Mouse (Mus musculus) forelimb bud, embryonic 11.5 days (tissue): ENCODE measurements at regions not wholly inside any gene's neighbourhood (a gene's known extent, or its start where the extent isn't known, plus 50 kb on each side); places are given as distances from the start of the nearest gene placed in this dataset.

Experiments used
- DNase-seq: peaks from one replicate; pipeline ENCODE4 v3.0.0-alpha.2; 2012; ENCODE audit warnings: low read depth, low spot score

DNA sequence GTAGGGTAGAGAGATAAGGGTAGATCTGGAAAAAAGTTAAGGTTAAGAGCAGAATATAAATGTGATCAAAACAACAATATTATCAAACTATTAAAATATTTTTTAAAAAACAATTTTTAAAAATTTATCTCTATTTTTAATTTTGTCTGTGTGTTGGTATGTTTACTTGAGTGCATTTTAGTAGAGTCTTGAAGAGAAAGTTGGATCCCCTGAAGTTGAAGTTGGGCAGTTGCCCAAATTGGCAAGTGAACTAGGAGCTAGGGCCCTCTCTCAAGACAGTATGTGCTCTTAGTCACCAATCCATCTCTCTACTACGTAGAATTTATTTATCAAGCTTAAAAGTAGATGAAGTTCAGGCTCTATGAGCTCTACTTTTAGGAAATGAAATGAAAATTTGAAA lies 59.9 kb downstream of the Adamts1 start:
- DNase-seq, result no peak

DNA sequence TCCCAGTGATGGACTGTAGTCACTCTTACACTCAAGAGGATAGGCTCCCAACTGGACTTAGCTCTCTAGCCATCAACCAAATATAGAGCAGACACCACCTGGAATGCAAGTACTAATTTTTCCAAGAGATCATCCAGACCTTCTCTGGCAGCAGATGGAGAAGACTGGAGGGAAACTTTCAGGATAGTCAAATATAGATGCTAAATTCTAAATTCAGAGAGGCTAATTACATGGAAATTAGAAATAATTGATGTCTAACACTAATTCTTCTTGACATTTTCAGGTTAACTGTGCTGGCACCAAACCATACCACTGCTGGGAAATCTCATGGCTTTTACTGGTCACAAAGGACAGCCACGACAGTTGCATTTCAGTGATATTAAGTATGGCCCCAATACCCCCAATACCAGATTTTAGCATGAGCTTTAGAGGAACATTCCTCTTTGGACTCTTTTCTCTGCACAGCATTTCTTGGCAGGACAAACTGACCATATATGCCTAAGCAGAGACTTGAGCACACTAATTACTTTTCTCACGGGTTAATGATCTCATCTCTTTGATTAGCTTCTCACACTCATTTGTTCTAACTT lies 64.2 kb downstream of the Adamts1 start:
- no peak for DNase-seq

DNA sequence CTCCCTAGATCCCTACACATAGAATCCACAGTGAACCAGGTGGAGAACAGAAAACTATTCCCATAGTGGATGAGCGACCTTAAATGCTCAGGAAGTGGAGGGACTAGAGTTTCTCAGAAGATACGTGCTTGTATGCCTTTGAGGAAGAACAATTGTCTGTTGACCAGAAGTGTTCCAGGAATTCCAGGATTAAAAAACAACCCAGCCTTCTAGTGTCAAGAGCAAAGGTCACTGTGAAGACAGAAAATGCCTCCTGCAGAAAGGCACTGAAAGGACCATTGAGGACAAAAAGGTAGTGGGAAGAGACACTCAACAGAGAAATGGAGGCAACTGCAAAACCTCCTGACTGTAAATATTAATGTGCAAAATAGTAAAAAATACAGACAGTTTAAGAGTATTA lies 74.9 kb downstream of the Adamts1 start:
- no peak for DNase-seq

DNA sequence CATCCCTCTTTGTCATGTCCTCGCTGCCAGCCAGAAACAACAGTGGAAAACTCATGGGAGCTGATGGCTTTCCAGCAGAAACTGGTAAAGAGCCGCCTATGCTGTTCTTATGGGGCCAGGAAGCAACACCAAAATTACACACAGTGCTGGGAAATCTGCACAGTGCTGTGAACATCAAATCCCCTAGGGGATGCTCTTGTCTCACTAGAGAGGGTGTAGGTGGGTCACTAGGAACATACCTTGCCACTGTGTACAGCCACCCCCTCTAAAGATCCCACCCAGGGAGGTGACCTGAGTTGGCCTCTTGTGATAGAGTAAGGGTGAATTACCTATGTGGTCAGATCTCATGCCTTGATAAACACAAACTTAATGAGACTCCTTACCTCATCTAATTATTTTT lies 80.9 kb downstream of the Adamts1 start:
- no peak for DNase-seq

DNA sequence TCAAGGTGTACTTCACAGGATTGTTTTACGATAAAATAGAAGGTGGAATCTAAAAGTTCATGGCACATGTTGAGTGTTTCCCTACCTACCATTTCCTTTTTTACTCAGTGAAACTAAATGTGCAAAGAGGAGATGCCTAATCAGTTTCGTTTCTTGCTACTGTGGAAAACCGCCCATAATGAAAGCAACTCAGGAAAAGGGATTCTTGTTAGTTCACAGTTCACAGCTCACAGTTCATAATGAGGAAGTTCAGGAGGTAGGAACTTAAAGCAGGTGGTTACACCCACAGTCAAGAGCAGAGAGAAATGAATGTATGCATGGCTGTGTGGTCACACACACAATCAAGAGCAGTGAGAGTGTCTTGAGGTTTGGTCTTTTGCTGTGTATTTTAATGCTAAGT lies 90.6 kb downstream of the Adamts1 start:
- no peak for DNase-seq

DNA sequence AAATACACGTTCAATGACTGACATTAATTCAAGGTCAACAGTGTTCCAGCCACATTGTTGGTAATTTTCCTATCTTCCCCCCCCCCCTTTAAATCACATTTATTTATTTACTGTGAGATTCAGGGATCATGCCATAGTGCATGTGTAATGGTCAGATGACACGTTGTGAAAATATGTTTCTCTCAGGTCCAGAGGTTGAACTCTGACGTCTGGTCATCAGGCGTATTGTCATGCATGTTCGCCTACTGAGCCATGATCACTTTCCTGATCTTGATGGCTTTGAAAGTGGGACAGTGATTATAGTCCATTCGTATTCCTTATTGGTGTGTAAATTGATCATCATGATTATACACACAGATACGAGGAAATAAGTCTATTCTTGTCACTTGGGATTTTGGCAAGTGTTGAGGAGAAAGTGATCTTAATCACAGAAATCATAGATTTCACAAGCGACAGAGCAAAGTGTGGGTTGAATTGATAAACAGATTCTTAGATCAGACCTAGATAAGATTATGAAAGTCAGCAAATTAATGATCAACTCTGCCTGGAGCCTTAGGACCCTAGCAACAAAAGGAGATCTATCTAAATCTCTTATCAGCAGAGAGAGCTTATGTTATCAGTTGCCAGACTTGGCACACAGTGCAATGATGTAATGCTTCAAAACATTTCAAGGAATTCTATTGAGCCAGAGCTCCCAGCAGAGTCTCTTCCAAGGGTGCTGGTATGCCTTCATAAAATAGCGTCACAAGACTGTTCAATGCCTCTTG lies 98.5 kb downstream of the Adamts1 start:
- no peak for DNase-seq

DNA sequence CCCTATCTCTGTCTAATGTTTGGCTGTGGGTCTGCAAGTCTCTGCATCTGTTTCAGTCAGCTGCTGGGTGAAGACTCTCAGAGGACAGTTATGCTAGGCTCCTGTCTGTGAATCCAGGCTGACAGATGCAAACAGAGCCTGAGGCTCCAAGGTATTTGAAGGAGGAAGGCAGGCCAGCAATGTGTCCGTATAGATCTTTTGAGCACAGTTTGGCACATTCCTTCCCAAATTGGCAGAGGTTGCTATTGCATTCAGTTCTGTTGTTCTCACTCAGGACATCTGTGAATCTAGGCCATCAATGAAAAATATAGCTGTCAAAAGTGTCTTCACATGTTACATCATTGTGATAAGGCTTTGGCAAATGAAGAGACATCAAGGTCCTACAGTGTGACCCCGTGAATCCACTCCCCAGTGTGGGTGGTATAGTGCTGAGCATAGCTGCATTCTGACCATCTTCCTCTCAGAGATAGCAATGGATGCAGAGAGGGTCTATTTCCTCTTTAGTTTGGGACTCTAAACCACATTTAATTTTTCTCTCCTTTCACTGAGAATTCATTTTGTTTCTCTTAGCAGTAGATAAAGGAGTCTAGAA lies 99.9 kb downstream of the Adamts1 start:
- DNase-seq, result no peak

DNA sequence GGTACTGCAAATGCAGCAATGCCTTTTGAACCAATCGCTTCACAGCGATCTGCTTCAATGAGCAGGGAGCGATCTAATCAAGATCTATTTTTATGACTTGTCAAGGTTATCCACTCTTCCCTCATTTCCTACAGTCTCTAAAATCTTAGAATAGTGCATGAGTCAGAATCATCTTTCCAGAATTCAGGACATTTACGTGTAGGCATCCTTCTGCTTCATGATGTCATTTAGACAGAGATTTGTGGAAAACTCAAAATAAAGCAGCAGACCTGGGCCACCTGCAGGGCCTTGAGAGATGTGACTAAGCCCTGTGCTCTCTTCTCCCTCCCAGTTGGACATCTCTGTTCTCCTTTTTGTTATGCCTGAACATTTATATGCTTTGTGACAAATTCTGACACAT lies 103.6 kb downstream of the Adamts1 start:
- DNase-seq, result no peak

DNA sequence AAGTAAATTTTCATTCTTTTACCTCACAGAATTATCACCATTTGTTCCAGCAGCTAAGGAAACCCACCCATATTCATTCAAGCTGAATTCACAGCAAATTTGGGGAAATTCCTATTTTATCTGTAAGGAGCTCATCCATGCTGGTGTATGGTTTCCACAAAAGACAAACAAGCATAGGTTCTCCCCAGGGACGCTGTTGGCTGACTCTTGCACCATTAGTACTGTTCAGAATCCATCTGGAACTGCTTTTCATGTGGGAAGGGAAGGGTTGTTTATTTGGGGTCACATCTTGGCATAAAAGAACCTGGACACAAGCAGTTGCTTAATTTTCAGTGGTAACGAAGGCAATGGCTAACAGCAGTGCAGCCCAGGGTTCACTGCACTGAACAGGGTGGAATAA lies 120.2 kb downstream of the Adamts1 start:
- DNase-seq, result no peak

DNA sequence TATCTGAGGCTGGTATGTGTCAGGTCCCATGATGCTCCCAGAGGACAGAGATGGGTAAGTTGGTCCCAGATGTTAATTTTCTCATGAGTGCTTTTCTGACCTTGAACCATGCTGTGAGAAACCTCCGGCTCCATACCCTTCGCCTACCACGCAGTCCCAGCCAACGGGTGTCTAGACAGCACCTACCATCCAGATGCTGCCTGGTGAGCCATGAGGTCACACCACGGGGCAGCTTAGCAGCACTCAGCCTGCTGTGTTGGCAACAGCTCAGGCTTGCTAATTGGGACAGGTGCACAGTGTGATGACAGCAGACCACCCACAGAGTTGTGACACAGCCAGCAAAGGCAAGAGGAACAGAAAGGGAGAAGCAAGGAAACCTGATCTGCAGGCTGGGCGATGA lies 122.6 kb downstream of the Adamts1 start:
- DNase-seq, result peak; percentile 43

DNA sequence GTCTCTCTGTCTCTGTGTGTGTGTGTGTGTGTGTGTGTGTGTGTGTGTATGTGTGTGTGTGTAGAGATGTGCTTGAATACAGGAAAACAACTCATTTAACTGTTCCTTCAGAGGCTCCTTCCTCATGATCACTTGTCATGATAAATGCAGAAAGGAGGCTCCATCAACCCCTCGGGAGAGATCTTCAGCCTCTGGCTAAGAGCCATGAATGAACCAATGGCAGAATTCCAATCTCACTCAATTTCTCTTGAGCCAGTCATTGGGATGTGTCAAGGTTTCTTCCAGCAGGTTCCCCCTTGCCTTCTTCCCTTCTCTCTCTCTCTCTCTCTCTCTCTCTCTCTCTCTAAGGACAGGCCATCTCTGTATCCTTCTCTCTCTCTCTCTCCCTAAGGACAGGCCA lies 124.1 kb downstream of the Adamts1 start:
- no peak for DNase-seq

DNA sequence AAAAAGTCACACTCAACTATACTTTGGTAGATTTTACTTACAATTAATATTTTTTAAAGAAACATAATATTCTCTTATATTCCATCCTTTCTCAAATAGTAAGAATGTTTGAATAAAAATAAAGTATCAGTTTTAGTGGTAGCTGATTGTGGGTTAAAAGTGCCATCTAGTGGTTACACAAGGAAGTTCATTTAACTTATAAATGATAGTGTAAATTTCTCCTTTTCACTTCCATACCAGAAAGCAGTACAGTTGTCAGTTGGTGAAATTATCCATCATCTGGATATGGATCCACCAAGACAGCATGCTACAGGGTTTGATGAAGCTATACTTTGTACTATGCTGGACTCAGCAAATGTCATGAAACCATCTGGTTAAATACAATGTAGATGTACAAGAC lies 124.7 kb downstream of the Adamts1 start:
- DNase-seq, result peak; percentile 24

DNA sequence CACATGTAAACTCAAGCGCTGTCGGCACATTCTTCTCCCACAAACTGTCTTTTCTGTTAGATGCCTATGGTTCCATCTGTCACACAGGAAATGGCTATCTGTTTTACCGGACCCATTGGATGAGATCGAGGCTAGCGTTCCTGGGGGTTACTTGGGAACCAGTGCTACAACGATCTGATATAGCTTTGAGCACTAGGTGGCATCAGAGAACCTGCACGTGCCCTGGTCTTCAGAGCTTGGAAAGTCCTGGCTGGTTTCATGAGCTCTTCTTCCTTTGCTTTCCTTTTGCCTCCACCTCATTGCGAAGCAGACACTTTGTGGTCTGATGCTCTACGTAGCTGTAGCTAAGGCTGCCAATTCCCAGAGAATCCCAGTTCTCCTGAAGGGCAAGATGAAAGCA lies 123.8 kb upstream of the Cyyr1 start:
- peak; percentile 48 for DNase-seq

DNA sequence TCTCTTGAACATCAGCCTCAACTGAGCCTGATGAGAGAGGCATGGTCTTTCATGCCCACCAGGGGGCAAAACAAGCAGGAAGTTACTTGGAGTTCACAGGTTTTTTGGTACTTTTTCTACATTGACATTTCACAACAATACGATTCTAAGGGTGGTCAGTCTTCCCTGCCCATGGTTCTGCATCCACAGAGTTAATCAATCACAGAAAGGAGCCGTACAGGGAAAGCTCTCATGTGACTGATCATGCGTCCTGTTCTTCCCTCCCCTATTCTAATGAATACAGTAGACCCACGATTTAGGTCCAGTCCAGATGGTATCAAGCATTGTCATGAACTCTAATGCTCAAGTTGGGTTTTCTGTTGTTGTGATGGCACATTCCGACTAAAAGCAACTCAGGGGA lies 115.6 kb upstream of the Cyyr1 start:
- DNase-seq, result no peak

DNA sequence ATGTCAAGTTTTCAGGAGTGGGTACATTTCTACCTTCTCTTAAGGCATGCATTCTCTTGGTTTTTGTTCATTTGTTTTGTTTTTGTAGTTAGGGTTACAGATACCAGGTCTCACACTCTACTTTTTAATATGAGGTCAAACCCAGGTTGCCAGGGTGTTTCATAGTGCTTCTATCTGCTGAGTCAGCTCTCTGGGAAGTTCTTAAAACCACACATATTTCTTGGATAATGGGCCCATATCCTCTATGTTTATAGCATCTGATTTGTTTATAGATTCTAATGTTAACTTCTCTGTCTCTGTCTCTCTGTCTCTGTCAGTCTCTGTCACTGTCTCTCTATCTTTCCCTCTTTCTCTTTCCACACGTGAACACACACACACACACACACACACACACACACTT lies 114.6 kb upstream of the Cyyr1 start:
- DNase-seq, result no peak

DNA sequence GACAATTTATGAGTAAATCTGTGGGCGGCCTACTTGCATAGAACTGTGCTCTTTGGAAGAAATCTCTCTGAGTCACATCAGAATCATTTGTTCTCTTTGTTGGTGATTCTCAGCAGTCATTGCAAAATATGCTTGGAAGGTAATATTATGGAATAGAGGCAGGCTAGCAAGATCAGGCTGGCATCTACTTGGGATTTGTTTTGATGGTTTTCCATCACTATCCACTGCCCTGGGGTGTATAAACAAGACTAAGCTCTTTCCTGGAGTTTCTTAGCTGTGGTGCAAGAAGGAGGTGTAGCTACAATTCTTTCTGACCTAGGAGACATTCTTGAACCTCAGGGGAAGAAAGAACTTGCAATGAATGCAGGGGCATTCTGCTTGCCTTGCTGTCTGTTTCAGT lies 96.3 kb upstream of the Cyyr1 start:
- DNase-seq, result no peak

DNA sequence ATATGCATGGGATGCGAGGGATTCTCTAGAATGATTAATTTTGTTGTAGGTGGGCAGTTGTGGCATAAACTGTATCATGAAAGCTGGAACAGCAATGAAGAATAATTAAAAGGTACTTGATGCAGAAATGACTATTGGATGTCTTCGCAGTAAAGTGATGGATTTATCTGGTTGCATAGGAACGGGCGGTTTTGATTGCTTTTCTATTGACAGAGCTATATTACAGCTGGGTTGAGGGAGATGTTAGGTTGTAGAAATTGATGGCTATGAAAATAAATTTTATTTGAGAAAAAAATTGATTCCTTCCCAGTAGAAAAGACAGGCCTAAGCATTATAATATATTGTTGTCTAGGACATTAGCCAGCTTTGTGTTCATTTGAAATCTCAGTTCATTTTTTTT lies 87.8 kb upstream of the Cyyr1 start:
- DNase-seq, result no peak

DNA sequence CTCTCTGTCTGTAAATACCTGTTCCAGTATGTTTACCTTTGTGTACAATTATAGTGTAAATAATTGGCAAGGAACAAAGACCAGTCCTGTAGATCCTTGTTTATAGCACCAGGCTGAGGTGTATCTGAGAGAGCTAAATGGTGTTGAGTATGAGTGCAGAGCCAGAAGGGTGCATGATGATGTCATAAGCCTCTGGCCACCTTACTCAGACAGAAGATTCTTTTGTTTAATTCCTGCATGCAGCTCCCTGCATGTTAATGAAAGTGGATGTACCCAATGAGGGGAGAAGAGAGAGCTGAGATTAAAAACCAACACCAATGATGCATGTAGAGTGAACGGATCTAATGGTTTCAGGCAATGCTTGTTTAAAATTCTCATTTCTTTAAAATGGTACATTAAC lies 83.9 kb upstream of the Cyyr1 start:
- no peak for DNase-seq

DNA sequence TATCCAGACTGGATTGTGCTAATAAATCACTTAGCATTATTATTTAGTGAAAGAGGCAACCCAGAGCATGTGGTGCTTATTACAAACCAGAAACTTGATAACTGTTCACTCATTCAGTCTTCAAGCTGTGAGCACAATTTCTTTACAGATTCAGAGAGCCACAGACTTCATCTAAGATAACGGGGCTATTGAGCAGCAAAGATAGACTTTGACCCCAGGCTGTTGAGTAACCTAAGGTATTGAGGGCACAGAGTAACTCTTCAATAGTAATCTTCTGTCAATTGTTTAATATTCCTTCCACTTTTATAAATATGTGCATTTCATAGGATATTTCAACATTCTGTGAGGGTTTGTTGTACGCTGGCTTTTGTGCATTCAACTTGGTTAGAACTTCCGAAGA lies 76.5 kb upstream of the Cyyr1 start:
- no peak for DNase-seq

DNA sequence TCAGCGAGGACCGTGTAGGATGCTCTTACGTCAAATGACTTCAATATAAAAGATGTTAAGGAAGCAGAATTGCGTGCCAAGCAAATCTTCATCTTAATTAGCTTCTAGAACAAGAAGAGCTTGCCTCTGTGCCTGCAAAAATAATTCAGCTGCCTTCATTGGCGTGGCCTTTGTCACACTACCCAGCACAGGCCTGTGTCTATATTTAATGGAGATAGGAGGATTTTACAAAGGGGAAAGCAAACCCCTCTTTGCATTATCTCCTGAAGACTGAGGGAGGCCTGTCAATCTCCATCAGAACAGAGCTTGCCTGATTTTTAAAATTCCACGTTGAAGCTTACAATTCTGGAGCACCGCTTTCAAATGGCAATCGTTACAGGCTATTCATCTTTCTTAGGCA lies 71.3 kb upstream of the Cyyr1 start:
- DNase-seq, result no peak

DNA sequence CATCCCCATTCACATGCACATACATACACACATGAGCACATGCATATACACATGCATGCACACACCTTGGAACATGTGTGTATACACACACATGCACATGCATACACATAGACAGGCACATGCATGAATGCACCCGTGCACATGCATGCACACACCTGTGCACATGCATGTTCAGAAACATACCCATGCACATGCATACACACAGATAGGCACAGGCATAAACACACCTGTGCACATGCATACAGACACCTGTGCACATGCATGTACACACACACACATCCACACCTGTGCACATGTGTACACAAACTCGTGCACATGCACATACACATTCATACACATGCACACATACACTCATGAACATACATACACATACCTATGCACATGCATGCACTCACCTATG lies 50.9 kb upstream of the Cyyr1 start:
- no peak for DNase-seq
